Mouse (Mus musculus) hindbrain, embryonic 15.5 days (tissue): ENCODE data around the gene Lcat. TPM values are rescaled to one million over a fixed set of nuclear protein-coding genes. Genes with fewer than 3 reads are reported as not detected.

Experiments used
- ATAC-seq: fragments of 200-750 bp; cut with Nextera tagmentation; 2 replicates; pipeline ENCODE4 v1.8.0; 2017; ENCODE audit warnings: low read depth, moderate number of reproducible peaks, moderate TSS enrichment; ENCODE audit not compliant: low FRiP score
- H3K27ac ChIP-seq: fragments of 300-500 bp; sonication (generic); replicated peaks from 2 replicates; pipeline ENCODE4 v1.5.1; 2015; ENCODE audit warnings: mild to moderate bottlenecking, inconsistent platforms
- H3K27me3 ChIP-seq: fragments of 300-500 bp; sonication (generic); 2 replicates; pipeline ENCODE4 v1.6.1; 2015; ENCODE audit warnings: control low read depth, inconsistent platforms
- H3K36me3 ChIP-seq: fragments of 300-500 bp; sonication (generic); 2 replicates; pipeline ENCODE4 v1.6.1; 2015; ENCODE audit warnings: control low read depth, inconsistent platforms
- H3K4me1 ChIP-seq: fragments of 300-500 bp; sonication (generic); replicated peaks from 2 replicates; pipeline ENCODE4 v1.6.1; 2015; ENCODE audit warnings: control low read depth, inconsistent platforms
- H3K4me2 ChIP-seq: fragments of 300-500 bp; sonication (generic); 2 replicates; pipeline ENCODE4 v1.6.1; 2015; ENCODE audit warnings: moderate library complexity, mild to moderate bottlenecking, inconsistent platforms
- H3K4me3 ChIP-seq: fragments of 300-500 bp; sonication (generic); 2 replicates; pipeline ENCODE4 v1.5.1; 2015; ENCODE audit warnings: mild to moderate bottlenecking, inconsistent platforms
- H3K9ac ChIP-seq: fragments of 300-500 bp; sonication (generic); 2 replicates; pipeline ENCODE4 v1.6.1; 2015; ENCODE audit warnings: inconsistent platforms
- H3K9me3 ChIP-seq: fragments of 300-500 bp; sonication (generic); 2 replicates; pipeline ENCODE4 v1.6.1; 2016; ENCODE audit warnings: control low read depth, inconsistent platforms
- WGBS: fragments of 180-500 bp; shearing (Covaris S2); methylation state at CpG from one replicate; pipeline ENCODE4 v1.1.7; 2015; 5-methylcytosine and 5-hydroxymethylcytosine counted together
- microRNA-seq: library from miRNA; unstranded; fragments of <30 nt; microRNA quantifications from one replicate; pipeline ENCODE4, GENCODE M21; 2016
- polyA plus RNA-seq: library from polyadenylated mRNA; unstranded; fragments of >200 nt; fragmentation: Nextera tagmentation; extraction: Ambion mirVana; gene quantifications from 2 replicates; pipeline ENCODE4 v1.2.1, GENCODE M21; 2015

Gene Lcat
- polyA plus RNA-seq, 1 experiment from 2014 or later, result 5.0 TPM

DNA sequence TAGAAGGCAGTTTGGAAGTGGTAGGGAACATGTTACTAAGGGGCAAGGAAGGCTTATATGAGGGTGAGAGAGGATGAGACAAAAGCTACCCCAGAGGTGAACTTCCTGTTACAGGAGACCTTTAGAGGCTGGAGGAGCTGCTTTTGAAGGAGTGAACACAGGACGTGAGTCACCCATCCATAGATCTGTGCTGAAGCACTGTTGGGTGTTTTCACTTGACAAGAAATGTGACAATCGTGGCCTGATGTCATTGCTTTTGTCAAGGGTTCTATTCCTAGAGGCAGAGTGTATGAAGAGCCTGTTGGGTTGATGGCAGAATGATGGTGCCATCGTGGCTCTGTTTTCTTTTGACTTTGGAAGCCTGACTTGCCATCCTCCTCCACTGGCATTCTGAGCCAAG is 23.8 kb downstream of the Lcat start:
- Histone ChIP-seq H3K4me2 (no peak overlapping the region), H3K9me3 (no peaks in the 10 kb centered on the region), H3K4me3 (no peak overlapping the region), H3K36me3 (0 out of 2 replicates have a peak, but pooled peaks cover 5% of the 10 kb centered on the region), H3K9ac (no peak overlapping the region), H3K27me3 (no peaks in the 10 kb centered on the region), H3K27ac (no peak overlapping the region), H3K4me1 (no peaks in the 10 kb centered on the region)
- WGBS, result 82% methylated on average over 3 of the region's 3 CpGs
- ATAC-seq, result no peak

DNA sequence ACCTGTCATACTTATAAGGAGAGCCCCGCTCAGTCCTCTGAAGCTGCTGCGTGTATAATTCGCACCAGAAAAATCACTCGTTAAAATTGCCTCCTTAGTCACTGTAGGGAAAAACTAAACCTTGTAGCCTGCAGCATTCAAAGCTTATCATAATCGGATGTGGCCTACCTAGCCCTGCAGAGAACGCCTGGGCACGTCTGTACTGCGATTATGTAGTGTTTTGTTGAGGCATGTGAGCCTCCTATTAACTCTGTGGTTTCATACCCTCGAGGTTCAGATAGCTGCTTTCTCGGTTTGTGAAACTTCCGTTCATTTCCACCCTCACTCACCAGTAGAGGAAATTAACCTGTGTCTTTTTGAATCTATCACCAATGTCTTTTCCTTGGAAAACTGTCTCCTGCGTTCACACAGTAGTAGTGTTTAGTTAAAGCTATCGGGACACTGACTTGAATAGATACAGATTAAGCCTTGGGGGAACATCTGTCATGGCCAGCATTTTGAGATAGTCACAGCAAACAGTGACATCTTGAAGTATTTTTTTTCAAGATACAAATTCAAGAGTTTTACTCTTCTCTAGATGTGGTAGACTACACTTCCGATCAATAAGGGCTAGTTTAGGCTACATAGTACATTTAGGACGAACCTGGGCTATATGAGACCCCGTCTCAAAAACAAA is 42.1 kb downstream of the Lcat start:
- H3K27ac ChIP-seq, result peak overlapping the region; percentile 85
- peak overlapping the region; percentile 75 for H3K4me2 ChIP-seq
- peak overlapping the region; percentile 99 for H3K9ac ChIP-seq
- WGBS, result 44% methylated on average over 16 of the region's 16 CpGs
- no peaks in the 10 kb centered on the region for H3K27me3 ChIP-seq
- no peaks in the 10 kb centered on the region for H3K36me3 ChIP-seq
- peak overlapping the region; percentile 84 for H3K4me3 ChIP-seq
- no peaks in the 10 kb centered on the region for H3K9me3 ChIP-seq
- H3K4me1 ChIP-seq, result peaks cover 9% of the 10 kb centered on the region
- ATAC-seq, result no peak

DNA sequence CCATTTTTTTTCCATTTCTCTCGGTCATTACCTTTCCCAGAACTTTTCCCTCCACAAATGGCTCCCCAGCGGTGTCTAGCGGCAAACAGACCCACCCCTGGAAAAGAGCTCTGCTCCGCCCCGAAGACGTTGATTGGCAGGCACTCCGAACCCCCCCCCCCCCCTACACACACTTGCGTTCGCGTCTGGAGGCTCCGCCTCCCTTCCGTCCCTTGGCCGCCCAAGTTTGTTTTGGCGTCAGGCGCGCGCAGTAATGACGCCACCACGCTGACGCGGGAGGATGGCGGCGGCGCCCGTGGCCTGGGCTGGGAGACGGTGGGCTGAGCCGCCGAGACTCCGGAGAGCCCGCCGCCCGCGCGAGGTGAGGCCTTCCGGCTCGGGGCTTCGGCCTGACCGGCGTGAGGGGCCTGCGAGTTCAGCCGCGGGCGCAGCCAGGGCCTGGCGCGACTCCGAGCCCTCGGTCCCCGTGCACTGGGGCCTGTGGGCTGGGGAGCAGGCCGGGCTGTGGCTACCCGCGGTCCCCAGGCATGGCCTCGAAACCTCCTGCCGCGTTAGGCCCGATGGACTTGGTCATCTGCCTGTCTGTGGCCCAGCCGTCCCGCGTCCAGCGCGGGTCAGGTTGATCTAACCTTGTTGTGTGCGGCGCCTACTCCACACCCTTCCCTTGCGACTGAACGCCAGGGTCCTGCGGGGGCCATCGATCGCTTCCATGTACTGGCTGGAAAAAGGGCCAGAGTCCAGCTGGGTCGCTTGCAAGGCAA is 42.8 kb downstream of the Lcat start, which contains the start of gene Pskh1:
Gene Pskh1 (plus strand): TSS at position 262 of the 761 bp plus-strand sequence.
- Histone ChIP-seq H3K27me3 (no peaks in the 10 kb centered on the region), H3K4me2 (peak within 1 kb of the TSS; percentile 75), H3K36me3 (no peaks in the 10 kb centered on the region), H3K9ac (peak within 1 kb of the TSS; percentile 99), H3K27ac (peak within 1 kb of the TSS; percentile 85), H3K4me3 (peak within 1 kb of the TSS; percentile 84), H3K4me1 (peaks cover 9% of the 10 kb centered on the region), H3K9me3 (no peaks in the 10 kb centered on the region)
- ATAC-seq, result peak; percentile 96
- under 1% methylated on average over 68 of the region's 68 CpGs for WGBS

DNA sequence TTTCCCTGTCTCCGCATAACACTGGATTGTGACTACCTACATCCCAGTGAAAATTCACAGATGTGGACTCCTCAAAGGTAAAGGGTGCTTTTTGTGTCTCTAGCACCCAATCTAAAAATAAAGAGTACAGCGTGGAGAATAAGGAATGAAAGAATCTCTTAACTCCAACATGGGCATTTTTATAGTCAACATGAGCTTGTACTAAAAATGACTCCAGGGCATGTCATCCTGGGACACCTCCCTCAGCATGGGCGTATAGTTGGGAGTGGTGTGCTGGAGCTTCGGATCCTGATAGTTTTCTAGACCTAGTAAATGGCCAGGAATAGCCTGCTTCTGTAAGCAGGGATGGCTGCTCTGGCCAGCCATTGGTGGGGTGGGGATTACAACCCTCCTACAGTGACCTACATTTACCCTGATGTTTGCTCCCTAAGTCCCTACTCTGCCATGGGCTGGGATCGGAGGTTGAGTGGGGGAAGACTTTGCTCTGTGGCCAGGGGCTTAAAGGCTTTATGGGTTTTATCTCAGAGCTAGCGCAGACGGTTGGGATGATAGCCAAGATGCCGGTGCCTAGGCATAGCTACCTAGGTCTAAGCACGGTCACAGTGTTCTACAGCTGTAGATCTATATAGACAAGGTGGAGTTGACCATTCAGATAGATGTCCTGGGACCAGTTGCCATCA is 45.2 kb downstream of the Lcat start:
- Histone ChIP-seq H3K27ac (no peak overlapping the region), H3K36me3 (peaks cover 6% of the 10 kb centered on the region; the same call in 1 of the 2 replicates), H3K4me1 (peaks cover 15% of the 10 kb centered on the region), H3K9ac (no peak overlapping the region), H3K27me3 (no peaks in the 10 kb centered on the region), H3K9me3 (no peaks in the 10 kb centered on the region), H3K4me2 (no peak overlapping the region), H3K4me3 (no peak overlapping the region)
- no peak for ATAC-seq
- 87% methylated on average over 9 of the region's 9 CpGs for WGBS

DNA sequence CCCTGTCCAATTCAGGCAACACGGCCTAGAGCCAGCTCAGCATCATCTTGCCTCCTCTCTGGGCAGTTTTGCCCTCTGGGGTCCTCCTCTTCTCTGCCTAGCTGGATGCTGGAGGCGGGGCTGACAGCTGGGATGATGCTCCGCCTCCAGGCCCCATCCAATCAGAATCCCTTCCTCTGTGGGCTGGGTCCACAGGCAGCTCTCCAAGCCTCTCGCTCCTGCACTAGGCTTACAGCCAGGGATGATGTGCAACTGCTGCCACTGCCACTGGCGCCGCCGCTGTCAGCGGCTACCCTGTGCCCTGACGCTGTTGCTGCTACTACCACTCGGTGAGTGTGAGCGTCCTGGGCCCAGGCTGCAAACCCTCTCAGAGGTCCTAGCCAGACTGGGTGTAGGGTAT is 49.8 kb downstream of the Lcat start, which contains the start of gene Nrn1l:
Gene Nrn1l (plus strand): TSS at position 229 of the 400 bp plus-strand sequence.
- Histone ChIP-seq H3K27ac (0 out of 2 replicates have a peak within 1 kb of the TSS, but pooled peaks have one; percentile 34), H3K4me2 (peak within 1 kb of the TSS; percentile 29; the same call in 1 of the 2 replicates), H3K4me3 (no peak within 1 kb of the TSS), H3K9ac (no peak within 1 kb of the TSS), H3K9me3 (no peaks in the 10 kb centered on the region), H3K36me3 (peaks cover 47% of the 10 kb centered on the region), H3K4me1 (peaks cover 6% of the 10 kb centered on the region), H3K27me3 (no peaks in the 10 kb centered on the region)
- ATAC-seq, result peak; percentile 88
- 2% methylated on average over 11 of the region's 11 CpGs for WGBS

DNA sequence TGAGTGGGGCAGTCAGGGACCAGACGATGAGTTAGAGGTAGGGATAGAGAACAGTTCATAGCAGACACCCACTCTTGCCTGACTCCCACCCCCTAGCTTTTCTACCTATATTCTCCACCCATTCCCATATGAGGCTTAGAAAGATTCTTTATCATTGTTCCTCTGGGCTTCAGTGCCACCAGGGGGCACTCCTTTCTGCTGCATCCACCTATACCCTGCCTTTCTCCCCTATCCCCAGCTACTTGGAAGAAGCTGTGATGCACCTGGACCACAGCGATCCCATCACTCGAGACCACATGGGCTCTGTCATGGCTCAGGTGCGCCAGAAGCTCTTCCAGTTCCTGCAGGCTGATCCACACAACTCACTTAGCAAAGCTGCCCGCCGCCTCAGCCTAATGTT is 50.8 kb downstream of the Lcat start:
- Histone ChIP-seq H3K4me3 (no peak overlapping the region), H3K27ac (no peak overlapping the region), H3K4me1 (peaks cover 6% of the 10 kb centered on the region), H3K27me3 (no peaks in the 10 kb centered on the region), H3K9me3 (no peaks in the 10 kb centered on the region), H3K4me2 (no peak overlapping the region), H3K36me3 (peaks cover 54% of the 10 kb centered on the region), H3K9ac (no peak overlapping the region)
- 84% methylated on average over 6 of the region's 6 CpGs for WGBS
- ATAC-seq, result no peak

DNA sequence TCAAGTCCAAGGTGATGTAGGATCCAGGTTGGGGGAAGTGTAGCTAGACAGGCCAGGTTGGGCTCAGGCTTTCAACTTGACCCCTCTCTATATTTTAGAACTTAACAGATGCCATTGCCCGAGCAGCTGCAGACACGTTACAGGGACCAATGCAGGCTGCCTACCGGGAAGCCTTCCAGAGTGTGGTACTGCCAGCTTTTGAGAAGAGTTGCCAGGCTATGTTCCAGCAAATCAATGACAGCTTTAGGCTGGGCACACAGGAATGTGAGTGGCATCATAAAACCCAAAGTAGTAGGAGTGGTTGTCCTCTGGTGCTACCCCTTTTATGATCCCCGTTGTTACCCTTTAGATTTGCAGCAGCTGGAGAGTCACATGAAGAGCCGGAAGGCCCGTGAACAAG is 52.3 kb downstream of the Lcat start:
- Histone ChIP-seq H3K4me1 (peaks cover 6% of the 10 kb centered on the region), H3K27me3 (no peaks in the 10 kb centered on the region), H3K4me3 (no peak overlapping the region), H3K4me2 (no peak overlapping the region), H3K27ac (no peak overlapping the region), H3K36me3 (peaks cover 69% of the 10 kb centered on the region), H3K9me3 (no peaks in the 10 kb centered on the region), H3K9ac (no peak overlapping the region)
- 89% methylated on average over 6 of the region's 6 CpGs for WGBS
- no peak for ATAC-seq

DNA sequence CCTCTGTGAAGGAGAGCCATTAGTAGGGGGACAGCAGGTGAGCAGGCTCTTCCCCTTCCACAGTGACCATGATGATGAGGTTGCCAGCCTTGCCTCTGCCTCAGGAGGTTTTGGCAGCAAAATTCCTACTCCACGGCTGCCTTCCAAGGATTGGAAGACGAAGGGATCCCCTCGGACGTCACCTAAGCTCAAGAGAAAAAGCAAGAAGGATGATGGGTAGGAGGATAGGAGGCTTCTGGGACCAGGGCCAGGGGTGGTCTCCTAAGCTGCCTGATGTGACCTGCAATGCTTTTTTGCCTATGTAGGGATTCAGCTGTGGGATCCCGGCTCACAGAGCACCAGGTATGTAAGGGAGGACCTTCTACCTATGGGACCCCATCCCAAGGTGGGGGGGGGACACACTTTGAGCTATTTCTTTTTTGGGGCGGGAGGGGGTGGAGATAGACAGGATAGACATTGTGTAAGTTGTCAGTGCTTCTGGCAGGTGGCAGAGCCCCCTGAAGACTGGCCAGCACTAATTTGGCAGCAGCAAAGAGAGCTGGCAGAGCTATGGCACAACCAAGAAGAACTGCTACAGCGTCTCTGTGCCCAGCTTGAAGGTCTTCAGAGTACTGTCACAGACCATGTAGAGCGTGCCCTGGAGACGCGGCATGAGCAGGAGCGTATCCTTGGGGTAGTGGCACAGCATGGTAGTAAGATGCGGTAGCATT is 53.3 kb downstream of the Lcat start:
- Histone ChIP-seq H3K36me3 (peaks cover 79% of the 10 kb centered on the region), H3K9me3 (no peaks in the 10 kb centered on the region)

More for the DNA sequence above, 53.3 kb downstream of the Lcat start:
- Histone ChIP-seq H3K27ac (no peak overlapping the region), H3K4me2 (no peak overlapping the region), H3K27me3 (no peaks in the 10 kb centered on the region), H3K9ac (no peak overlapping the region), H3K4me3 (no peak overlapping the region), H3K4me1 (peaks cover 6% of the 10 kb centered on the region)
- WGBS, result 94% methylated on average over 12 of the region's 12 CpGs
- no peak for ATAC-seq

Small RNAs within 50 kb of the gene (microRNA-seq; reads per million reads assigned to microRNA genes)
- not detected for gene Mir7074

Other genes starting within 250 kb of the Lcat start
- gene Acd, start 242.3 kb downstream of the Lcat start, polyA plus RNA-seq, result 85.1 and 92.6 TPM in 2 replicates
- gene Pard6a, start 242.2 kb downstream of the Lcat start, polyA plus RNA-seq, result 55.1 and 57.1 TPM in 2 replicates
- gene 4933405L10Rik, start 235.7 kb downstream of the Lcat start, polyA plus RNA-seq, result 0.20 and 0.23 TPM in 2 replicates
- 15.7 and 16.6 TPM in 2 replicates for gene Enkd1, start 235.2 kb downstream of the Lcat start, polyA plus RNA-seq
- 81.2 and 88.3 TPM in 2 replicates for gene Gfod2, start 184.7 kb downstream of the Lcat start, polyA plus RNA-seq
- gene Ranbp10, start 116.0 kb downstream of the Lcat start, polyA plus RNA-seq, result 10.7 and 11.7 TPM in 2 replicates
- gene Tsnaxip1, start 115.7 kb downstream of the Lcat start, polyA plus RNA-seq, result 0.62 and 1.1 TPM in 2 replicates
- 52.2 and 56.9 TPM in 2 replicates for gene Cenpt, start 90.1 kb downstream of the Lcat start, polyA plus RNA-seq
- 54.9 and 56.3 TPM in 2 replicates for gene Thap11, start 88.2 kb downstream of the Lcat start, polyA plus RNA-seq
- 150 and 157 TPM in 2 replicates for gene Nutf2, start 82.8 kb downstream of the Lcat start, polyA plus RNA-seq
- 50.1 and 52.2 TPM in 2 replicates for gene Edc4, start 62.5 kb downstream of the Lcat start, polyA plus RNA-seq
- gene Nrn1l, start 49.8 kb downstream of the Lcat start, polyA plus RNA-seq, result 0.45 and 0.49 TPM in 2 replicates
- 11.0 and 11.8 TPM in 2 replicates for gene Pskh1, start 42.9 kb downstream of the Lcat start, polyA plus RNA-seq
- 3.4 and 4.7 TPM in 2 replicates for gene Ctrl, start 9.5 kb downstream of the Lcat start, polyA plus RNA-seq
- gene Psmb10, start 4.9 kb downstream of the Lcat start, polyA plus RNA-seq, result 74.7 and 75.2 TPM in 2 replicates
- gene Slc12a4, start 22.7 kb upstream of the Lcat start, polyA plus RNA-seq, result 11.9 and 12.9 TPM in 2 replicates
- gene Dpep3, start 36.0 kb upstream of the Lcat start, polyA plus RNA-seq, result not detected in 2 replicates
- 27.2 and 29.6 TPM in 2 replicates for gene Dus2, start 48.0 kb upstream of the Lcat start, polyA plus RNA-seq
- gene Dpep2nb, start 62.6 kb upstream of the Lcat start, polyA plus RNA-seq, result 0.20 TPM in 1 of 2 replicates, not detected in the other
- gene Ddx28, start 68.5 kb upstream of the Lcat start, polyA plus RNA-seq, result 20.0 and 20.9 TPM in 2 replicates
- 3.0 and 3.7 TPM in 2 replicates for gene Nfatc3, start 115.5 kb upstream of the Lcat start, polyA plus RNA-seq
- gene Esrp2, start 193.6 kb upstream of the Lcat start, polyA plus RNA-seq, result 0.17 and 0.21 TPM in 2 replicates
- gene Pla2g15, start 207.0 kb upstream of the Lcat start, polyA plus RNA-seq, result 23.8 and 24.0 TPM in 2 replicates
- gene Slc7a6, start 225.5 kb upstream of the Lcat start, polyA plus RNA-seq, result 57.7 and 61.0 TPM in 2 replicates